Mouse (Mus musculus): ENCODE data around the gene Rbm19. TPM values are rescaled to one million over a fixed set of nuclear protein-coding genes. Genes with fewer than 3 reads are reported as not detected.

The Rbm19 gene
- polyA plus RNA-seq, 1 experiment from 2014 or later: 18.4 TPM

DNA sequence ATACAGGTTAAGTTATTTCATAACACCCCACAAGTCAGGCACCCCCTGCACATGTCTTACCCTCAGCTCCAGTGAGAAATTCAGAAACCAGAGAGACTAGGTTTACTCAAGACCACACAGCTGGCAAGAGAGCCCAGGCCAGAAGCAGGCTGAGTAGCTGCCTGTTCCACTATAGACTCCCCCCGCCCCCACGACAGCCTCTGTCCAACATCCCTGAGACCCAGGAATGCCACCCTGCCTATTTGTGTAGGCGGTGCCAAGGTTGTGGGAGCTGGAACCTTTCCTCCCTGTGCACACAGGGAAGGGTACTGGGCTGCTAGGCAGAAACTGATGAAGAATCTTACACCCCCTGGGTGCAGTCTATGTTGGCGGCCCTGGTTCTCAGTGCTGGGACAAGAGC, 91.2 kb downstream of the Rbm19 start:
- DNase-seq: no peak
- Histone ChIP-seq H3K9ac (no peak overlapping the region), H3K9me3 (replicated peaks) (no peaks in the 10 kb centered on the region), H3K27me3 (peaks cover 45% of the 10 kb centered on the region), H3K4me1 (replicated peaks) (peaks cover 4% of the 10 kb centered on the region; the same call in 1 of the 2 replicates), H3K36me3 (no peaks in the 10 kb centered on the region), H3K4me3 (replicated peaks) (no peak overlapping the region), H3K4me2 (no peak overlapping the region), H3K27ac (no peak overlapping the region)
- 56% methylated on average over 4 of the region's 4 CpGs for WGBS (ENCODE audit: insufficient replicate concordance)
- no peak for ATAC-seq (ENCODE audit: low read depth)

- DNase-seq (no peak), ATAC-seq (ENCODE audit: low read depth) (no peak)
- Histone ChIP-seq H3K36me3 (no peaks in the 10 kb centered on the region), H3K9me3 (replicated peaks) (no peaks in the 10 kb centered on the region), H3K9ac (no peak overlapping the region), H3K4me1 (replicated peaks) (peaks cover 4% of the 10 kb centered on the region; the same call in 1 of the 2 replicates), H3K4me2 (0 out of 2 replicates have a peak overlapping the region, but pooled peaks have one; percentile 14), H3K4me3 (replicated peaks) (no peak overlapping the region), H3K27ac (no peak overlapping the region), H3K27me3 (peaks cover 52% of the 10 kb centered on the region)
- 11% methylated on average over 11 of the region's 11 CpGs for WGBS (ENCODE audit: insufficient replicate concordance)
Measured at GRCm38 (mm10) chr5:120210668-120211067, 94.4 kb downstream of the Rbm19 start.

DNA sequence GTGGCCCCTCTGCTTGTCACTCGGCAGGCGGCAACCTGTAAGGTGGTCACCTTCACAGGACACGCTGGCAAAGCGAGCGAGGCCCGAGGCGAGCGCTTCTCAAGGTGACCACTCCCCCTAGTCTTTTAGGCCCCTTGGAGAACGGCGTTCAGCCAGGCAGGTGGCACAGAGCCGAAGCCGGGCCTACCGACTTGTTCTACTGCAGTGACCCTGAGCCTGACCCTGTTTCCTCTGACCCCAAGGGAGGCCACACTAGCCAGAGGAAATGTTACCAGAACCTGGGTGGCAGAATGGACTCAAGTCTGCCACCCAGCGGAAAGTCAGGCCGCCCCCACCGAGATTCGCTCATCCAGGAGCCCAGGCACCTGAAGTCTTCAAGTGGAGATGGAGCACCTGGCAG, 94.9 kb downstream of the Rbm19 start:
- Histone ChIP-seq H3K9ac (no peak overlapping the region), H3K9me3 (replicated peaks) (no peaks in the 10 kb centered on the region), H3K4me1 (replicated peaks) (peaks cover 4% of the 10 kb centered on the region; the same call in 1 of the 2 replicates), H3K27me3 (peaks cover 52% of the 10 kb centered on the region), H3K4me3 (replicated peaks) (no peak overlapping the region), H3K4me2 (peak overlapping the region; percentile 14; the same call in 1 of the 2 replicates), H3K27ac (no peak overlapping the region), H3K36me3 (no peaks in the 10 kb centered on the region)
- WGBS (ENCODE audit: insufficient replicate concordance): 17% methylated on average over 17 of the region's 17 CpGs
- DNase-seq (no peak), ATAC-seq (ENCODE audit: low read depth) (no peak; the same call in 1 of the 2 replicates)

GRCm38 (mm10) chr5:120214511-120214910, 98.2 kb downstream of the Rbm19 start:
- ATAC-seq (ENCODE audit: low read depth) (no peak), DNase-seq (no peak)
- Histone ChIP-seq H3K27me3 (peaks cover 34% of the 10 kb centered on the region), H3K4me3 (replicated peaks) (no peak overlapping the region), H3K9ac (no peak overlapping the region), H3K36me3 (no peaks in the 10 kb centered on the region), H3K4me2 (no peak overlapping the region), H3K27ac (no peak overlapping the region), H3K9me3 (replicated peaks) (no peaks in the 10 kb centered on the region), H3K4me1 (replicated peaks) (peaks cover 4% of the 10 kb centered on the region; the same call in 1 of the 2 replicates)
- WGBS (ENCODE audit: insufficient replicate concordance): 49% methylated on average over 3 of the region's 3 CpGs

DNA sequence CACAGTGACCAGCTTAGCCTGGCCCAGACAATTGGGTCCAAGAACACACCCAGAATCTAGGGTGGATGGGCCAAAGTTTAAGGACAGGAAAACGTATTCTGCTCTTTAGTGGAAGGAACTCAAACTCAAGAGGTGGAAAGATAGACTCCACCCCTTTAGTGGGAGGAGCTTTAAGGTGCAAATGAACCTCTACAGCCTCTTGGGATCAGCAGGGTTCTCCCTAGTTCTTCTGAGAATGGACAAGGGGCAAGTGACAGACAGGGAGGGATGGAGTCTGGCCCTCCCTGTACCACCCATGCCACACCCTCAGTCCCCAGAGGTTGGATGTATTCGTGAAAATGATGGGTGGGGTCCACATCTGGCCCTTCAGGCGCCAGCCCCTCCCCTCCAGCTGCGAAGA, 105.0 kb downstream of the Rbm19 start:
- Histone ChIP-seq H3K4me1 (replicated peaks) (no peaks in the 10 kb centered on the region), H3K36me3 (no peaks in the 10 kb centered on the region), H3K27me3 (peaks cover 15% of the 10 kb centered on the region), H3K9ac (no peak overlapping the region), H3K4me3 (replicated peaks) (no peak overlapping the region), H3K4me2 (no peak overlapping the region), H3K27ac (no peak overlapping the region), H3K9me3 (replicated peaks) (no peaks in the 10 kb centered on the region)
- no peak for DNase-seq
- WGBS (ENCODE audit: insufficient replicate concordance): 11% methylated on average over 4 of the region's 4 CpGs
- ATAC-seq (ENCODE audit: low read depth): no peak

GRCm38 (mm10) chr5:120225383-120225782, 109.1 kb downstream of the Rbm19 start:
- Histone ChIP-seq H3K4me1 (replicated peaks) (peaks cover 5% of the 10 kb centered on the region; the same call in 1 of the 2 replicates), H3K27me3 (peaks cover 15% of the 10 kb centered on the region), H3K4me3 (replicated peaks) (no peak overlapping the region), H3K4me2 (no peak overlapping the region), H3K9me3 (replicated peaks) (no peaks in the 10 kb centered on the region), H3K27ac (no peak overlapping the region), H3K36me3 (no peaks in the 10 kb centered on the region), H3K9ac (no peak overlapping the region)
- 66% methylated on average over 14 of the region's 14 CpGs for WGBS (ENCODE audit: insufficient replicate concordance)
- DNase-seq: no peak
- no peak for ATAC-seq (ENCODE audit: low read depth)

DNA sequence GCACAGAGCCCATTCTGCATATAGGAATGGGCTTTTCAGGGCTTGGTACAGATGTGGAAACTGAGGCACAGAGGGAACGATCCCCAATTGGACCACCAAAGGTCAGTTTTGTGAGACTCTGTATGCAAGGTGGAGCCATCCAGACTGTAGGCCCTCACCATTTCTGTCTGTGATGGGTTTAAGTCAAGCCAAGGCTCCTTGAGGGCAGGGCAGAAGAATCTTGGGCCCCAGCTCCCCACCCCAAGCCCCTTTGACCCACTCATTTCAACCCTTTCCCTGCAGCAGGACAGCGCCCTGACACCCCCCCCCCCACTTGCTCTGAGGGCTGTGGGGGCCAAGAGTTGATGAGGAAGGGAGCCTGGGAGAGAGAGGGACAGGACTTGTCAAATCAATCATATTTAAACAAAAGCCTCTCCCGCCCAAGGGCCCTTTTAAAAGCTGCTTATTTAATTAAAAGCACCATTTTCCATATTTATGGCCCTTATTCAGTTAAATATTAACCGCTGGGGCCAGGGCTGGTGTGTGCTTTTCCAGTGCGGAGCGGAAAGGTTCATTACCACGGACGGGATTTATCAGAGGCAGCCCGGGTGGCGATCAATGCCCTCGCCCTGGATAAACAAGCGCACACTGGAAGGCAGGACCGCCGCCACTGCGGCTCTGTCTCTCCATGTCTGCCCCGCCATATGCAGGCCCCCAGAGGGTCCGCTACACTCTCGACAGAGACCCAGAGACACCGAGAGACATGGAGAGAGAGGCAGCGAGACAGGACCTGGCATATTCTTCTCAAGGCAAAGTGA, 112.5 kb downstream of the Rbm19 start:
- Histone ChIP-seq H3K4me2 (0 out of 2 replicates have a peak overlapping the region, but pooled peaks have one; percentile 13), H3K9ac (no peak overlapping the region), H3K27ac (no peak overlapping the region)

DNA sequence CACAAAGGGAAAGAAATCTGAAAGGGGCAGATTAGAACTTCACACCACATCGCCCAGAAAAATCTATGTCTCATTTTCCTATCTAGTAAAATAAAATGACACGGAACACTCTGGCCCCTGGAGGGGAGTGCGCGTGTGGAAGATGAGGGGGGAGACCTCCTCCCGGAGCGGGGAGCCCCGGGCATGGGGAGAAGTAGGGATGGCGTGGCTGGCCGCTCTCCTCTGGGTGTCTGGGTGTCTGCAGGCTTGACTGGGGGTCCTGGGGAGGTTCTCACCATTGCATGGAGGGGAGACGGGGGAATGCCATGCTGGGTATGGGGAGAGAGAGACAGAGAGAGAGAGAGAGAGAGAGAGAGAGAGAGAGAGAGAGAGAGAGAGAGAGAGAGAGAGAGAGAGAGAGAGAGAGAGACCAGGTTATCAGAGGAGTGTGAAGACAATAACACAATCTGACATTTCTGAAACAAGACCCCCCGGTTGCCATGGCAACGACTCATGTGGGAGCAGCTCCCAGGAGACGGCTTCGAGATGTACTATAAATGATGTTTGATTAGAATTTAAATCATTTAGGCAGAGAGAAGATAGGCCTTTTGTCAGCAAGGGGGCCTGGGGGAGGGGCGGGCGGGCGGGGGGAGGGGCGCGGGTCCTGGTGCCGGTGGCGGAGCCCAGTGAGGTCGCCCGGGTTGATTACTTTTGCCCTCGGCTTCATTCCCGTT, 115.3 kb downstream of the Rbm19 start:
- peaks cover 5% of the 10 kb centered on the region; the same call in 1 of the 2 replicates for H3K4me1 ChIP-seq (replicated peaks)
- no peak overlapping the region for H3K27ac ChIP-seq
- H3K9ac ChIP-seq: no peak overlapping the region
- H3K4me3 ChIP-seq (replicated peaks): no peak overlapping the region
- no peaks in the 10 kb centered on the region for H3K9me3 ChIP-seq (replicated peaks)
- 9% methylated on average over 25 of the region's 25 CpGs for WGBS (ENCODE audit: insufficient replicate concordance)
- ATAC-seq (ENCODE audit: low read depth) (no peak), DNase-seq (no peak)
- H3K4me2 ChIP-seq: no peak overlapping the region
- H3K36me3 ChIP-seq: no peaks in the 10 kb centered on the region
- H3K27me3 ChIP-seq: peaks cover 26% of the 10 kb centered on the region; the same call in 1 of the 2 replicates

More for the DNA sequence above, 112.5 kb downstream of the Rbm19 start:
- peaks cover 15% of the 10 kb centered on the region; the same call in 1 of the 2 replicates for H3K27me3 ChIP-seq
- no peaks in the 10 kb centered on the region for H3K9me3 ChIP-seq (replicated peaks)
- peaks cover 5% of the 10 kb centered on the region; the same call in 1 of the 2 replicates for H3K4me1 ChIP-seq (replicated peaks)
- no peak overlapping the region for H3K4me3 ChIP-seq (replicated peaks)
- ATAC-seq (ENCODE audit: low read depth): peak; percentile 53; the same call in 1 of the 2 replicates
- DNase-seq: no peak
- H3K36me3 ChIP-seq: no peaks in the 10 kb centered on the region
- 57% methylated on average over 20 of the region's 20 CpGs for WGBS (ENCODE audit: insufficient replicate concordance)

DNA sequence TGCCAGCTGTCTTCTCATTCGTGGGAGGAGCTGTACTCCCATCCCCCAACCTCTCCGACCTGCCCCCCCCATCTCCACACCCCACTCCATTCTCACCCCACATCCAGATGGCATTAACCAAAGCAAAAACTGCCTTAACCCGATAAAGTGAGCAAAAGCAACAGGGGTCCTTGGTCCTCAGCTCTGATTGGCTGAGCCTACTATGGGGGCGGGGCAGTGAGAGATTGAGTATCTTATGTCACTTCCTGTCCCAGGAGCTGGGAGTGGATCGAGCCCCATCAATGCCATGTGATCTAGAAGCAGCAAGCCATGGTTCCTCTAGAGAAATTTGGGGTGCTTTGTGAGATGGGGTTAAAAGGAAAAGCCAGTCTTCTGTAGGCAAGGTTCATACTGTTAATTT, 118.9 kb downstream of the Rbm19 start:
- DNase-seq (no peak), ATAC-seq (ENCODE audit: low read depth) (no peak)
- H3K4me2 ChIP-seq: no peak overlapping the region
- H3K27ac ChIP-seq: no peak overlapping the region
- WGBS (ENCODE audit: insufficient replicate concordance): 43% methylated on average over 5 of the region's 5 CpGs
- H3K4me1 ChIP-seq (replicated peaks): no peaks in the 10 kb centered on the region
- no peaks in the 10 kb centered on the region for H3K9me3 ChIP-seq (replicated peaks)
- H3K27me3 ChIP-seq: peaks cover 29% of the 10 kb centered on the region; the same call in 1 of the 2 replicates
- no peak overlapping the region for H3K4me3 ChIP-seq (replicated peaks)
- no peak overlapping the region for H3K9ac ChIP-seq
- no peaks in the 10 kb centered on the region for H3K36me3 ChIP-seq

DNA sequence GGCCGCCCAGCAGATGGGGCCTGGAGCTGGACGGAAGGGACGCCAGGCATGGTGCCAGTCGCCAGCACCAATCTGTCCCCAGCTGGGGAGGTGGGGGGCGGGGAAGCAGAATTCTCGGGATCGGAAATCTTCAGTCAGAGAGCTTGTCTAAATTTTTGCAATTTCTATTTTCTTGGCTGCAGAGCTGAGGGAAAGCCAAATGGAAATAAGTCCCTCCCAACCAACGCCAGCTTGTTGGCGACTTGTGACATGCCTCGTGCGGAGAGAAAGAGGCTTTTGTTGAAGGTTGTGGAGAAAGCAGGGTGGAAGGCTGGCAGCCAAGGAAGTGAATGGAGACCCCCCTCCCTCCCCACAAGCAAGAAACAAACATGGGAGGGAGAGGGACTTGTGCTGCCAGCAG, 119.3 kb downstream of the Rbm19 start:
- no peaks in the 10 kb centered on the region for H3K9me3 ChIP-seq (replicated peaks)
- no peaks in the 10 kb centered on the region for H3K4me1 ChIP-seq (replicated peaks)
- H3K27me3 ChIP-seq: peaks cover 26% of the 10 kb centered on the region; the same call in 1 of the 2 replicates
- no peak overlapping the region for H3K9ac ChIP-seq
- no peak overlapping the region for H3K4me2 ChIP-seq
- no peaks in the 10 kb centered on the region for H3K36me3 ChIP-seq
- 60% methylated on average over 11 of the region's 11 CpGs for WGBS (ENCODE audit: insufficient replicate concordance)
- H3K27ac ChIP-seq: no peak overlapping the region
- DNase-seq (no peak), ATAC-seq (ENCODE audit: low read depth) (no peak)
- H3K4me3 ChIP-seq (replicated peaks): no peak overlapping the region

- peaks cover 30% of the 10 kb centered on the region for H3K27me3 ChIP-seq
- 71% methylated on average over 7 of the region's 7 CpGs for WGBS (ENCODE audit: insufficient replicate concordance)
Measured at GRCm38 (mm10) chr5:120240071-120240470, 123.8 kb downstream of the Rbm19 start.

More at GRCm38 (mm10) chr5:120240071-120240470, 123.8 kb downstream of the Rbm19 start:
- no peak overlapping the region for H3K4me3 ChIP-seq (replicated peaks)
- no peak overlapping the region for H3K27ac ChIP-seq
- ATAC-seq (ENCODE audit: low read depth): no peak
- no peak overlapping the region for H3K4me2 ChIP-seq
- H3K9ac ChIP-seq: no peak overlapping the region
- no peaks in the 10 kb centered on the region for H3K9me3 ChIP-seq (replicated peaks)
- no peaks in the 10 kb centered on the region for H3K36me3 ChIP-seq
- H3K4me1 ChIP-seq (replicated peaks): no peaks in the 10 kb centered on the region
- DNase-seq: no peak

Measured in liver, embryonic 13.5 days (tissue).